Mouse (Mus musculus) sigmoid colon, adult 10 weeks (tissue): ENCODE results near the gene Gmds. TPM values are rescaled to one million over a fixed set of nuclear protein-coding genes. Genes with fewer than 3 reads are reported as not detected.

Experiments
- polyA plus RNA-seq: library from polyadenylated mRNA; stranded (reverse); fragments of 350-450 nt; fragmentation: Illumina TruSeq; extraction: RNeasy Lipid Tissue Mini Kit (QIAGEN cat#74804); gene quantifications from one replicate; pipeline ENCODE4 v1.2.3, GENCODE M21; 2014; ENCODE audit warnings: low read depth, low replicate concordance

The Gmds gene
- 278 TPM for polyA plus RNA-seq

GRCm38 (mm10) chr13:32338513-32339365 lies at the start of gene Gmds:
Gene Gmds, minus strand, starts transcription at chr13:32338740.

GRCm38 (mm10) chr13:31806428-31806832 lies 532.1 kb downstream of the Gmds start, which contains the start of gene Foxc1:
Gene Foxc1, plus strand, starts transcription at chr13:31806633.

